Mouse (Mus musculus) E14TG2a.4 (cell line): ENCODE data around the gene Shank3.

Experiments
- CTCF ChIP-seq: conservative IDR thresholded peaks from 2 replicates; pipeline ENCODE4 v1.5.1; 2014; ENCODE audit warnings: low read length
- POU5F1 ChIP-seq: IDR thresholded peaks from 2 replicates; pipeline ENCODE4 v1.6.1; 2014; ENCODE audit warnings: low read length, borderline replicate concordance

DNA sequence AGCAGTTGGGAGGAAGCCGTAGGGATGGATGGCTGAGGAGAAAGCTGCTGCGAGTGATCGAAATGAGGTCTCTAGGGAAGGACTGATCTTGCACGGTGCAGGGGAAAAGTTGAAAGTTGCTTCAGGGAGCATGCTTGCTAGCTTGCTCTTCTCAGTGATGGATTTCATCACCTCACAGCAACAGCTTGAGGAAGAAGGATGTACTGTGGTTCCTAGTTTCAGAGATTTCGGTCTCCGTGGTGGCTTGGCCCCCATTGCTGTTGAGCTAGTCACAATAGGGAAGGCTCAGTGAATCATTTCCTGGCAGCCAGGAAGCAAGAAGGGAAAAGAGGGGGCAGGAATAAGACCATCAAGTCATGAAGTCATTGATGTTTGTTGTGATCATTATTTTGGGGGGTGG lies 56.2 kb downstream of the Shank3 start:
- TF ChIP-seq CTCF (no peak), POU5F1 (no peak)
